Mouse (Mus musculus) heart, embryonic 12.5 days (tissue): ENCODE results near the gene Smad3. TPM values are rescaled to one million over a fixed set of nuclear protein-coding genes. Genes with fewer than 3 reads are reported as not detected.
A peak's percentile ranks its signal among the peaks of the same experiment; 100 is the strongest.

Experiments used
- ATAC-seq: fragments of 200-750 bp; cut with Nextera tagmentation; 2 replicates; pipeline ENCODE4 v1.8.0; 2017; ENCODE audit warnings: moderate TSS enrichment, moderate library complexity; ENCODE audit not compliant: insufficient number of reproducible peaks, low FRiP score
- H3K27ac ChIP-seq: fragments of 300-500 bp; sonication (generic); 2 replicates; pipeline ENCODE4 v1.5.1; 2016; ENCODE audit warnings: mild to moderate bottlenecking, moderate library complexity; ENCODE audit not compliant: poor library complexity, severe bottlenecking
- H3K27me3 ChIP-seq: fragments of 300-500 bp; sonication (generic); replicated peaks from 2 replicates; pipeline ENCODE4 v1.6.1; 2016; ENCODE audit warnings: mild to moderate bottlenecking, moderate library complexity
- H3K36me3 ChIP-seq: fragments of 300-500 bp; sonication (generic); 2 replicates; pipeline ENCODE4 v1.6.1; 2016; ENCODE audit warnings: mild to moderate bottlenecking, moderate library complexity
- H3K4me1 ChIP-seq: fragments of 300-500 bp; sonication (generic); replicated peaks from 2 replicates; pipeline ENCODE4 v1.6.1; 2016; ENCODE audit warnings: mild to moderate bottlenecking
- H3K4me2 ChIP-seq: fragments of 300-500 bp; sonication (generic); 2 replicates; pipeline ENCODE4 v1.6.1; 2016; ENCODE audit warnings: mild to moderate bottlenecking, moderate library complexity
- H3K4me3 ChIP-seq: fragments of 300-500 bp; sonication (generic); 2 replicates; pipeline ENCODE4 v1.5.1; 2016; ENCODE audit warnings: mild to moderate bottlenecking
- H3K9ac ChIP-seq: fragments of 300-500 bp; sonication (generic); 2 replicates; pipeline ENCODE4 v1.6.1; 2016; ENCODE audit warnings: mild to moderate bottlenecking, moderate library complexity
- H3K9me3 ChIP-seq: fragments of 300-500 bp; sonication (generic); replicated peaks from 2 replicates; pipeline ENCODE4 v1.6.1; 2016; ENCODE audit warnings: mild to moderate bottlenecking, moderate library complexity
- WGBS: fragments of 180-500 bp; shearing (Covaris S2); methylation state at CpG from one replicate; pipeline ENCODE4 v1.1.7; 2016; 5-methylcytosine and 5-hydroxymethylcytosine counted together
- polyA plus RNA-seq: library from polyadenylated mRNA; unstranded; fragments of >200 nt; fragmentation: Nextera tagmentation; extraction: Ambion mirVana; gene quantifications from 2 replicates; pipeline ENCODE4 v1.2.1, GENCODE M21; 2016

The Smad3 gene
- polyA plus RNA-seq, 1 experiment from 2014 or later = 18.9 TPM

GRCm38 (mm10) chr9:63772452-63772851 lies 14.7 kb upstream of the Smad3 start:
- no peak for ATAC-seq

GRCm38 (mm10) chr9:63771676-63772075 lies 13.9 kb upstream of the Smad3 start:
- H3K27me3 ChIP-seq = 0 out of 2 replicates have a peak, but pooled peaks cover 7% of the 10 kb centered on the region
- H3K4me3 ChIP-seq = no peak overlapping the region
- H3K36me3 ChIP-seq = no peaks in the 10 kb centered on the region
- peaks cover 23% of the 10 kb centered on the region for H3K4me1 ChIP-seq
- ATAC-seq = no peak
- no peak overlapping the region for H3K4me2 ChIP-seq
- no peaks in the 10 kb centered on the region for H3K9me3 ChIP-seq
- no peak overlapping the region for H3K27ac ChIP-seq
- WGBS = 12% methylated on average over 5 of the region's 5 CpGs
- H3K9ac ChIP-seq = no peak overlapping the region

More at GRCm38 (mm10) chr9:63772452-63772851, 14.7 kb upstream of the Smad3 start:
- Histone ChIP-seq H3K27me3 (0 out of 2 replicates have a peak, but pooled peaks cover 7% of the 10 kb centered on the region), H3K9me3 (no peaks in the 10 kb centered on the region), H3K36me3 (no peaks in the 10 kb centered on the region), H3K9ac (no peak overlapping the region), H3K4me1 (peaks cover 23% of the 10 kb centered on the region), H3K27ac (no peak overlapping the region), H3K4me2 (no peak overlapping the region), H3K4me3 (no peak overlapping the region)
- WGBS = 48% methylated on average over 10 of the region's 10 CpGs

- H3K27me3 ChIP-seq = no peaks in the 10 kb centered on the region
- no peak overlapping the region for H3K4me2 ChIP-seq
- WGBS = 83% methylated on average over 8 of the region's 8 CpGs
- no peak overlapping the region for H3K4me3 ChIP-seq
- no peak overlapping the region for H3K9ac ChIP-seq
- peaks cover 13% of the 10 kb centered on the region for H3K4me1 ChIP-seq
- peaks cover 5% of the 10 kb centered on the region; the same call in 1 of the 2 replicates for H3K9me3 ChIP-seq
- H3K36me3 ChIP-seq = no peaks in the 10 kb centered on the region
- no peak for ATAC-seq
- no peak overlapping the region for H3K27ac ChIP-seq
Measured at GRCm38 (mm10) chr9:63761367-63762094, 3.7 kb upstream of the Smad3 start.

- H3K36me3 ChIP-seq = no peaks in the 10 kb centered on the region
- WGBS = 94% methylated on average over 7 of the region's 7 CpGs
Measured at GRCm38 (mm10) chr9:63760783-63761182, 3.0 kb upstream of the Smad3 start.

GRCm38 (mm10) chr9:63759973-63760722 lies 2.4 kb upstream of the Smad3 start:
- Histone ChIP-seq H3K4me1 (peaks cover 27% of the 10 kb centered on the region), H3K4me3 (no peak overlapping the region), H3K4me2 (no peak overlapping the region), H3K9me3 (peaks cover 5% of the 10 kb centered on the region; the same call in 1 of the 2 replicates), H3K9ac (no peak overlapping the region), H3K27me3 (no peaks in the 10 kb centered on the region), H3K27ac (no peak overlapping the region), H3K36me3 (no peaks in the 10 kb centered on the region)
- no peak for ATAC-seq
- 85% methylated on average over 7 of the region's 7 CpGs for WGBS

More at GRCm38 (mm10) chr9:63760783-63761182, 3.0 kb upstream of the Smad3 start:
- Histone ChIP-seq H3K4me3 (no peak overlapping the region), H3K4me2 (no peak overlapping the region), H3K27me3 (no peaks in the 10 kb centered on the region), H3K9ac (no peak overlapping the region), H3K9me3 (peaks cover 5% of the 10 kb centered on the region; the same call in 1 of the 2 replicates), H3K4me1 (peaks cover 20% of the 10 kb centered on the region), H3K27ac (no peak overlapping the region)
- no peak for ATAC-seq

GRCm38 (mm10) chr9:63758641-63759391 lies 1.0 kb upstream of the Smad3 start:
- Histone ChIP-seq H3K4me1 (peaks cover 40% of the 10 kb centered on the region), H3K36me3 (no peaks in the 10 kb centered on the region), H3K4me3 (peak overlapping the region; percentile 74), H3K9ac (peak overlapping the region; percentile 90), H3K4me2 (peak overlapping the region; percentile 87), H3K9me3 (peaks cover 5% of the 10 kb centered on the region; the same call in 1 of the 2 replicates), H3K27ac (peak overlapping the region; percentile 97), H3K27me3 (no peaks in the 10 kb centered on the region)
- 3% methylated on average over 23 of the region's 23 CpGs for WGBS
- peak; percentile 23; the same call in 1 of the 2 replicates for ATAC-seq

GRCm38 (mm10) chr9:63757462-63757772 lies 377 bp downstream of the Smad3 start:
- ATAC-seq = no peak; the same call in 1 of the 2 replicates
- H3K4me2 ChIP-seq = peak overlapping the region; percentile 87
- H3K27ac ChIP-seq = peak overlapping the region; percentile 97
- no peaks in the 10 kb centered on the region for H3K36me3 ChIP-seq
- peaks cover 54% of the 10 kb centered on the region for H3K4me1 ChIP-seq
- H3K4me3 ChIP-seq = peak overlapping the region; percentile 74
- WGBS = under 1% methylated on average over 26 of the region's 26 CpGs
- no peaks in the 10 kb centered on the region for H3K27me3 ChIP-seq
- peaks cover 5% of the 10 kb centered on the region; the same call in 1 of the 2 replicates for H3K9me3 ChIP-seq
- peak overlapping the region; percentile 90 for H3K9ac ChIP-seq

GRCm38 (mm10) chr9:63756581-63757461 lies 973 bp downstream of the Smad3 start:
- H3K27ac ChIP-seq = peak overlapping the region; percentile 97
- H3K4me1 ChIP-seq = peaks cover 59% of the 10 kb centered on the region
- H3K9ac ChIP-seq = peak overlapping the region; percentile 90
- H3K4me2 ChIP-seq = peak overlapping the region; percentile 87
- peak overlapping the region; percentile 74 for H3K4me3 ChIP-seq
- peak; percentile 20; the same call in 1 of the 2 replicates for ATAC-seq
- H3K27me3 ChIP-seq = no peaks in the 10 kb centered on the region
- H3K9me3 ChIP-seq = peaks cover 5% of the 10 kb centered on the region; the same call in 1 of the 2 replicates
- WGBS = under 1% methylated on average over 47 of the region's 47 CpGs
- no peaks in the 10 kb centered on the region for H3K36me3 ChIP-seq

- no peak for ATAC-seq
- peak overlapping the region; percentile 87 for H3K4me2 ChIP-seq
- 19% methylated on average over 15 of the region's 15 CpGs for whole genome bisulfite sequencing
- H3K9me3 ChIP-seq = no peaks in the 10 kb centered on the region
- no peaks in the 10 kb centered on the region for H3K36me3 ChIP-seq
- no peaks in the 10 kb centered on the region for H3K27me3 ChIP-seq
- H3K4me3 ChIP-seq = peak overlapping the region; percentile 74
- H3K9ac ChIP-seq = peak overlapping the region; percentile 90
- H3K27ac ChIP-seq = peak overlapping the region; percentile 97
- peaks cover 66% of the 10 kb centered on the region for H3K4me1 ChIP-seq
Measured at GRCm38 (mm10) chr9:63755671-63756543, 1.9 kb downstream of the Smad3 start.
